Mouse (Mus musculus) midbrain, embryonic 13.5 days (tissue): ENCODE results near the gene Slc5a11. TPM values are rescaled to one million over a fixed set of nuclear protein-coding genes. Genes with fewer than 3 reads are reported as not detected.

Source experiments
- ATAC-seq: fragments of 200-750 bp; cut with Nextera tagmentation; 2 replicates; pipeline ENCODE4 v1.8.0; 2017; ENCODE audit warnings: mild to moderate bottlenecking, moderate TSS enrichment, moderate library complexity
- H3K27ac ChIP-seq: fragments of 300-500 bp; sonication (generic); 2 replicates; pipeline ENCODE4 v1.5.1; 2015; ENCODE audit warnings: inconsistent platforms, mild to moderate bottlenecking, moderate library complexity
- H3K27me3 ChIP-seq: fragments of 300-500 bp; sonication (generic); 2 replicates; pipeline ENCODE4 v1.6.1; 2015; ENCODE audit warnings: mild to moderate bottlenecking, inconsistent platforms
- H3K36me3 ChIP-seq: fragments of 300-500 bp; sonication (generic); 2 replicates; pipeline ENCODE4 v1.6.1; 2015; ENCODE audit warnings: mild to moderate bottlenecking, inconsistent platforms
- H3K4me1 ChIP-seq: fragments of 300-500 bp; sonication (generic); replicated peaks from 2 replicates; pipeline ENCODE4 v1.6.1; 2015; ENCODE audit warnings: inconsistent platforms
- H3K4me2 ChIP-seq: fragments of 300-500 bp; sonication (generic); replicated peaks from 2 replicates; pipeline ENCODE4 v1.6.1; 2015; ENCODE audit warnings: moderate library complexity, mild to moderate bottlenecking, inconsistent platforms
- H3K4me3 ChIP-seq: fragments of 300-500 bp; sonication (generic); replicated peaks from 2 replicates; pipeline ENCODE4 v1.5.1; 2015; ENCODE audit warnings: mild to moderate bottlenecking, inconsistent platforms
- H3K9ac ChIP-seq: fragments of 300-500 bp; sonication (generic); replicated peaks from 2 replicates; pipeline ENCODE4 v1.6.1; 2015; ENCODE audit warnings: mild to moderate bottlenecking, inconsistent platforms
- H3K9me3 ChIP-seq: fragments of 300-500 bp; sonication (generic); 2 replicates; pipeline ENCODE4 v1.6.1; 2016; ENCODE audit warnings: mild to moderate bottlenecking, inconsistent platforms
- WGBS: fragments of 180-500 bp; shearing (Covaris S2); methylation state at CpG from one replicate; pipeline ENCODE4 v1.1.7; 2015; 5-methylcytosine and 5-hydroxymethylcytosine counted together
- polyA plus RNA-seq: library from polyadenylated mRNA; unstranded; fragments of >200 nt; fragmentation: Nextera tagmentation; extraction: Ambion mirVana; gene quantifications from 2 replicates; pipeline ENCODE4 v1.2.1, GENCODE M21; 2015

Slc5a11 gene
- polyA plus RNA-seq, 1 experiment from 2014 or later, result 0.34 TPM

GRCm38 (mm10) chr7:123217448-123218354 is 3.1 kb downstream of the Slc5a11 start:
- no peak overlapping the region for H3K27ac ChIP-seq
- H3K36me3 ChIP-seq, result no peaks in the 10 kb centered on the region
- H3K4me2 ChIP-seq, result no peak overlapping the region
- ATAC-seq, result no peak
- peaks cover 11% of the 10 kb centered on the region for H3K4me1 ChIP-seq
- no peak overlapping the region for H3K4me3 ChIP-seq
- 79% methylated on average over 7 of the region's 7 CpGs for WGBS
- no peaks in the 10 kb centered on the region for H3K27me3 ChIP-seq
- H3K9ac ChIP-seq, result no peak overlapping the region
- no peaks in the 10 kb centered on the region for H3K9me3 ChIP-seq

GRCm38 (mm10) chr7:123218620-123219019 is 4.0 kb downstream of the Slc5a11 start:
- Histone ChIP-seq H3K27me3 (no peaks in the 10 kb centered on the region), H3K9ac (no peak overlapping the region), H3K9me3 (no peaks in the 10 kb centered on the region), H3K27ac (no peak overlapping the region), H3K4me2 (no peak overlapping the region), H3K4me3 (no peak overlapping the region), H3K4me1 (peaks cover 11% of the 10 kb centered on the region), H3K36me3 (no peaks in the 10 kb centered on the region)
- peak; percentile 56 for ATAC-seq
- WGBS, result 12% methylated on average over 6 of the region's 6 CpGs

- H3K4me2 ChIP-seq, result no peak overlapping the region
- no peak overlapping the region for H3K9ac ChIP-seq
- H3K36me3 ChIP-seq, result no peaks in the 10 kb centered on the region
- no peak for ATAC-seq
- H3K27me3 ChIP-seq, result no peaks in the 10 kb centered on the region
- H3K9me3 ChIP-seq, result no peaks in the 10 kb centered on the region
- no peak overlapping the region for H3K27ac ChIP-seq
- 83% methylated on average over 13 of the region's 13 CpGs for WGBS
- peaks cover 4% of the 10 kb centered on the region for H3K4me1 ChIP-seq
- no peak overlapping the region for H3K4me3 ChIP-seq
Measured at GRCm38 (mm10) chr7:123219781-123220632, 5.4 kb downstream of the Slc5a11 start.

- Histone ChIP-seq H3K36me3 (no peaks in the 10 kb centered on the region), H3K4me3 (no peak overlapping the region), H3K9me3 (no peaks in the 10 kb centered on the region), H3K4me2 (no peak overlapping the region), H3K9ac (no peak overlapping the region), H3K4me1 (peaks cover 4% of the 10 kb centered on the region), H3K27me3 (no peaks in the 10 kb centered on the region), H3K27ac (no peak overlapping the region)
- WGBS, result 71% methylated on average over 2 of the region's 2 CpGs
- no peak for ATAC-seq
Measured at GRCm38 (mm10) chr7:123220633-123220942, 6.0 kb downstream of the Slc5a11 start.

- no peak for ATAC-seq
- Histone ChIP-seq H3K4me3 (no peak overlapping the region), H3K9me3 (no peaks in the 10 kb centered on the region), H3K4me1 (no peaks in the 10 kb centered on the region), H3K36me3 (no peaks in the 10 kb centered on the region), H3K27ac (no peak overlapping the region), H3K27me3 (no peaks in the 10 kb centered on the region), H3K9ac (no peak overlapping the region), H3K4me2 (no peak overlapping the region)
- WGBS, result 80% methylated on average over 9 of the region's 9 CpGs
Measured at GRCm38 (mm10) chr7:123224076-123224475, 9.5 kb downstream of the Slc5a11 start.

- Histone ChIP-seq H3K36me3 (no peaks in the 10 kb centered on the region), H3K9me3 (no peaks in the 10 kb centered on the region), H3K27me3 (no peaks in the 10 kb centered on the region), H3K4me1 (no peaks in the 10 kb centered on the region), H3K9ac (no peak overlapping the region), H3K4me2 (no peak overlapping the region), H3K4me3 (no peak overlapping the region), H3K27ac (no peak overlapping the region)
- ATAC-seq, result no peak
- WGBS, result 87% methylated on average over 4 of the region's 4 CpGs
Measured at GRCm38 (mm10) chr7:123225159-123225558, 10.6 kb downstream of the Slc5a11 start.

GRCm38 (mm10) chr7:123235449-123235848 is 20.9 kb downstream of the Slc5a11 start:
- peaks cover 7% of the 10 kb centered on the region for H3K4me1 ChIP-seq
- no peaks in the 10 kb centered on the region for H3K36me3 ChIP-seq
- ATAC-seq, result no peak
- no peaks in the 10 kb centered on the region for H3K27me3 ChIP-seq
- H3K4me3 ChIP-seq, result no peak overlapping the region
- 22% methylated on average over 4 of the region's 4 CpGs for WGBS
- H3K9me3 ChIP-seq, result no peaks in the 10 kb centered on the region
- H3K27ac ChIP-seq, result no peak overlapping the region
- H3K4me2 ChIP-seq, result no peak overlapping the region
- no peak overlapping the region for H3K9ac ChIP-seq

- no peak overlapping the region for H3K27ac ChIP-seq
- peak; percentile 87 for ATAC-seq
Measured at GRCm38 (mm10) chr7:123238621-123239020, 24.0 kb downstream of the Slc5a11 start.

GRCm38 (mm10) chr7:123240064-123240463 is 25.5 kb downstream of the Slc5a11 start:
- no peak for ATAC-seq
- H3K4me1 ChIP-seq, result peaks cover 7% of the 10 kb centered on the region

More at GRCm38 (mm10) chr7:123238621-123239020, 24.0 kb downstream of the Slc5a11 start:
- Histone ChIP-seq H3K36me3 (no peaks in the 10 kb centered on the region), H3K4me1 (peaks cover 7% of the 10 kb centered on the region), H3K4me2 (no peak overlapping the region), H3K4me3 (no peak overlapping the region), H3K9ac (no peak overlapping the region), H3K9me3 (no peaks in the 10 kb centered on the region), H3K27me3 (no peaks in the 10 kb centered on the region)
- 50% methylated on average over 4 of the region's 4 CpGs for WGBS

GRCm38 (mm10) chr7:123242241-123242640 is 27.7 kb downstream of the Slc5a11 start:
- H3K9ac ChIP-seq, result no peak overlapping the region
- H3K36me3 ChIP-seq, result no peaks in the 10 kb centered on the region
- peaks cover 7% of the 10 kb centered on the region for H3K4me1 ChIP-seq
- no peaks in the 10 kb centered on the region for H3K9me3 ChIP-seq
- H3K4me3 ChIP-seq, result no peak overlapping the region
- ATAC-seq, result no peak
- H3K27ac ChIP-seq, result no peak overlapping the region
- WGBS, result 94% methylated on average over 7 of the region's 7 CpGs
- no peak overlapping the region for H3K4me2 ChIP-seq
- H3K27me3 ChIP-seq, result no peaks in the 10 kb centered on the region

More at GRCm38 (mm10) chr7:123240064-123240463, 25.5 kb downstream of the Slc5a11 start:
- WGBS, result 70% methylated on average over 6 of the region's 6 CpGs
- H3K4me2 ChIP-seq, result no peak overlapping the region
- H3K9ac ChIP-seq, result no peak overlapping the region
- no peaks in the 10 kb centered on the region for H3K27me3 ChIP-seq
- no peaks in the 10 kb centered on the region for H3K9me3 ChIP-seq
- no peak overlapping the region for H3K27ac ChIP-seq
- H3K36me3 ChIP-seq, result no peaks in the 10 kb centered on the region
- H3K4me3 ChIP-seq, result no peak overlapping the region

- Histone ChIP-seq H3K27me3 (no peaks in the 10 kb centered on the region), H3K27ac (no peak overlapping the region), H3K4me1 (no peaks in the 10 kb centered on the region), H3K36me3 (no peaks in the 10 kb centered on the region), H3K4me2 (no peak overlapping the region), H3K9me3 (no peaks in the 10 kb centered on the region), H3K9ac (no peak overlapping the region), H3K4me3 (no peak overlapping the region)
- no peak for ATAC-seq
- WGBS, result 74% methylated on average over 1 of the region's 1 CpGs
Measured at GRCm38 (mm10) chr7:123244833-123245232, 30.3 kb downstream of the Slc5a11 start.

- Histone ChIP-seq H3K4me3 (no peak overlapping the region), H3K9me3 (no peaks in the 10 kb centered on the region), H3K4me2 (no peak overlapping the region), H3K27me3 (no peaks in the 10 kb centered on the region), H3K9ac (no peak overlapping the region), H3K4me1 (no peaks in the 10 kb centered on the region), H3K36me3 (no peaks in the 10 kb centered on the region), H3K27ac (no peak overlapping the region)
- WGBS, result 71% methylated on average over 4 of the region's 4 CpGs
- ATAC-seq, result no peak
Measured at GRCm38 (mm10) chr7:123246504-123247084, 32.0 kb downstream of the Slc5a11 start.
